Mouse (Mus musculus): ENCODE results near the gene Gsdmc4. TPM values are rescaled to one million over a fixed set of nuclear protein-coding genes. Genes with fewer than 3 reads are reported as not detected.
A peak's percentile ranks its signal among the peaks of the same experiment; 100 is the strongest.
"Not testable (repeated sequence)": the region's sequence is repeated elsewhere in the genome, so short reads cannot be mapped to it uniquely, and the experiment has no call there.

Gene Gsdmc4
- polyA plus RNA-seq, 1 experiment from 2014 or later: 0.61 TPM

DNA sequence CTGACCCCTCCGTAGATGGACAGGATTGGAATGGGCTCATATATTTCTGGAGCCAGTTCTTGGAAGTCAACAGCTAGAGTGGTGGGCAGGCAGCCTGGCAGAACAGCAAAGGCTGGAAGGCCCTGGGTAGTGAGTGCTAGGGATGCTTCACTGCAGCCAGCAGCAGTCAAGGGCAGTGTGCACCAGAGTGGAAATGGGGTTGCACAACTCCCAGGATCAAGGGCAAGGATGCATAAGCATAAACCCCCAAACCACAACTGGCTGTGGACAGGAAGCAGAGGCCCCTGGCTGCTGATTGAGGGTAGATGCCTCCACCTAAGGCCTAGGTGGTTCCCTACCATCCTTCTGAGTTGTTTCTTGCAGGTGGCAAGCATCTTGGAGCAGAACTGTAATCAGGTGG is 12.4 kb upstream of the Gsdmc4 start:
- no peaks in the 10 kb centered on the region for H3K4me1 ChIP-seq (replicated peaks; ENCODE audit: control insufficient read depth, insufficient read depth, low read length)
- 93% methylated on average over 1 of the region's 1 CpGs for WGBS
- no peak for ATAC-seq (replicated peaks; ENCODE audit: low FRiP score, low TSS enrichment, low read depth)

GRCm38 (mm10) chr15:63921618-63922017 is 9.5 kb upstream of the Gsdmc4 start:
- not testable (repeated sequence) for H3K4me2 ChIP-seq (ENCODE audit: low read length); H3K9ac ChIP-seq (ENCODE audit: low read length); H3K27me3 ChIP-seq (replicated peaks; ENCODE audit: control insufficient read depth, insufficient read depth, low read length); H3K4me1 ChIP-seq (replicated peaks; ENCODE audit: control insufficient read depth, insufficient read depth, low read length); H3K9me3 ChIP-seq (ENCODE audit: control insufficient read depth, low read length); H3K4me3 ChIP-seq (ENCODE audit: low read depth, low read length); DNase-seq (ENCODE audit: low spot score); H3K36me3 ChIP-seq (ENCODE audit: control insufficient read depth, insufficient read depth, low read length); H3K27ac ChIP-seq (ENCODE audit: low read depth)
- ATAC-seq (replicated peaks; ENCODE audit: low FRiP score, low TSS enrichment, low read depth): 0 out of 2 replicates have a peak, but pooled peaks have one; percentile 44
- WGBS: 31% methylated on average over 2 of the region's 5 CpGs

More for the DNA sequence above, 12.4 kb upstream of the Gsdmc4 start:
- no peak for DNase-seq (ENCODE audit: low spot score)
- peaks cover 8% of the 10 kb centered on the region; the same call in 1 of the 2 replicates for H3K36me3 ChIP-seq (ENCODE audit: control insufficient read depth, insufficient read depth, low read length)
- no peak overlapping the region for H3K9ac ChIP-seq (ENCODE audit: low read length)
- H3K27ac ChIP-seq (ENCODE audit: low read depth): no peak overlapping the region
- H3K4me3 ChIP-seq (ENCODE audit: low read depth, low read length): no peak overlapping the region
- H3K4me2 ChIP-seq (ENCODE audit: low read length): no peak overlapping the region
- H3K9me3 ChIP-seq (ENCODE audit: control insufficient read depth, low read length): no peaks in the 10 kb centered on the region
- H3K27me3 ChIP-seq (replicated peaks; ENCODE audit: control insufficient read depth, insufficient read depth, low read length): no peaks in the 10 kb centered on the region

DNA sequence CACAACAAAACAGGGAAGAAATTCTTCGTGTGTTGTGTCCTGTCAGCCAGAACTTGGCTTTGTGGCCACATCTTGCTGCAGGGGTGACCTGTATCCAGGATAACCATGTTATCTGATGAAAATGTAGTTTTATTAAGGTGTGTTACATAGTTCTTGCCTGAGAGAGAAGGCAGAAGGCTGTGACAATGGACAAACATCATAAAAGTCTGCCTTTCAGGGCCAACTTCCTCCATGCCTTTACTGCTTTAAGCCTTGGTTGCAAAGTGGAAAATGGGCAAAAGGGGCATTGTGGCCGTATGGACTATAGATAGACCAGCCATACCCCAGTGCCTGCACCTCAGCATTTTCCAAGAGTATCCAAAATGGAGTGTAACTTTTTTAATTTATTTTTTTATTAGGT is 7.6 kb upstream of the Gsdmc4 start:
- not testable (repeated sequence) for H3K27me3 ChIP-seq (replicated peaks; ENCODE audit: control insufficient read depth, insufficient read depth, low read length); H3K4me2 ChIP-seq (ENCODE audit: low read length); H3K36me3 ChIP-seq (ENCODE audit: control insufficient read depth, insufficient read depth, low read length); DNase-seq (ENCODE audit: low spot score); H3K4me1 ChIP-seq (replicated peaks; ENCODE audit: control insufficient read depth, insufficient read depth, low read length); H3K9ac ChIP-seq (ENCODE audit: low read length); H3K27ac ChIP-seq (ENCODE audit: low read depth); H3K4me3 ChIP-seq (ENCODE audit: low read depth, low read length); H3K9me3 ChIP-seq (ENCODE audit: control insufficient read depth, low read length)
- WGBS: 42% methylated on average over 1 of the region's 2 CpGs
- peak; percentile 52 for ATAC-seq (replicated peaks; ENCODE audit: low FRiP score, low TSS enrichment, low read depth)

DNA sequence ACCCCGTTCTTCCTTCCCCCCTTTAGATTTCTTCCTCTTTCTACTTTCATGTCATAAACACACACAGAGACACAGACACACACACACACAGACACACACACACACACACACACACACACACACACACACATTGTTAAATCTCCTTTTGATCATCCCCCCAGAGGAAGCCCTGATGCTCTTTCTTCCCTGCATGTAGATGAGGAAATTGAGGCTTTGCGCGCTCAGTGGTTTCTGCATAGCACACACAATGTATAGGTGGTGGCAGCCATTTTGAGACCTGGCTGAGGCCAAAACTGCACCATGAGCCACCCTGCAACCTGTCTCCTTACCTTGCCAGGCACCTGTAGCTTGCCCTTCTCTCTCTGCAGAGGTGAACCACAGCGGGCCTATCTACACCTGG is 4.5 kb upstream of the Gsdmc4 start:
- H3K27ac ChIP-seq (ENCODE audit: low read depth); H3K27me3 ChIP-seq (replicated peaks; ENCODE audit: control insufficient read depth, insufficient read depth, low read length); H3K9ac ChIP-seq (ENCODE audit: low read length); H3K4me1 ChIP-seq (replicated peaks; ENCODE audit: control insufficient read depth, insufficient read depth, low read length); H3K4me3 ChIP-seq (ENCODE audit: low read depth, low read length); H3K9me3 ChIP-seq (ENCODE audit: control insufficient read depth, low read length); ATAC-seq (replicated peaks; ENCODE audit: low FRiP score, low TSS enrichment, low read depth); DNase-seq (ENCODE audit: low spot score); H3K4me2 ChIP-seq (ENCODE audit: low read length); H3K36me3 ChIP-seq (ENCODE audit: control insufficient read depth, insufficient read depth, low read length): not testable (repeated sequence)
- 81% methylated on average over 3 of the region's 4 CpGs for WGBS

GRCm38 (mm10) chr15:63909896-63910295 is 2.2 kb downstream of the Gsdmc4 start:
- H3K4me1 ChIP-seq (replicated peaks; ENCODE audit: control insufficient read depth, insufficient read depth, low read length); H3K4me3 ChIP-seq (ENCODE audit: low read depth, low read length); H3K9ac ChIP-seq (ENCODE audit: low read length); DNase-seq (ENCODE audit: low spot score); H3K27ac ChIP-seq (ENCODE audit: low read depth); H3K27me3 ChIP-seq (replicated peaks; ENCODE audit: control insufficient read depth, insufficient read depth, low read length); H3K4me2 ChIP-seq (ENCODE audit: low read length); ATAC-seq (replicated peaks; ENCODE audit: low FRiP score, low TSS enrichment, low read depth); H3K9me3 ChIP-seq (ENCODE audit: control insufficient read depth, low read length); H3K36me3 ChIP-seq (ENCODE audit: control insufficient read depth, insufficient read depth, low read length): not testable (repeated sequence)

- not testable (repeated sequence) for H3K27me3 ChIP-seq (replicated peaks; ENCODE audit: control insufficient read depth, insufficient read depth, low read length); H3K4me3 ChIP-seq (ENCODE audit: low read depth, low read length)
- WGBS: 39% methylated on average over 9 of the region's 9 CpGs
Measured at GRCm38 (mm10) chr15:63895560-63896353, 16.3 kb downstream of the Gsdmc4 start.

GRCm38 (mm10) chr15:63888440-63888839 is 23.7 kb downstream of the Gsdmc4 start:
- not testable (repeated sequence) for H3K4me2 ChIP-seq (ENCODE audit: low read length); H3K4me1 ChIP-seq (replicated peaks; ENCODE audit: control insufficient read depth, insufficient read depth, low read length); H3K9me3 ChIP-seq (ENCODE audit: control insufficient read depth, low read length); DNase-seq (ENCODE audit: low spot score); H3K27me3 ChIP-seq (replicated peaks; ENCODE audit: control insufficient read depth, insufficient read depth, low read length); H3K27ac ChIP-seq (ENCODE audit: low read depth); H3K4me3 ChIP-seq (ENCODE audit: low read depth, low read length); ATAC-seq (replicated peaks; ENCODE audit: low FRiP score, low TSS enrichment, low read depth); H3K36me3 ChIP-seq (ENCODE audit: control insufficient read depth, insufficient read depth, low read length); H3K9ac ChIP-seq (ENCODE audit: low read length)
- WGBS: 68% methylated on average over 4 of the region's 5 CpGs

More at GRCm38 (mm10) chr15:63895560-63896353, 16.3 kb downstream of the Gsdmc4 start:
- H3K9ac ChIP-seq (ENCODE audit: low read length); H3K4me1 ChIP-seq (replicated peaks; ENCODE audit: control insufficient read depth, insufficient read depth, low read length); H3K4me2 ChIP-seq (ENCODE audit: low read length); H3K27ac ChIP-seq (ENCODE audit: low read depth); ATAC-seq (replicated peaks; ENCODE audit: low FRiP score, low TSS enrichment, low read depth); H3K36me3 ChIP-seq (ENCODE audit: control insufficient read depth, insufficient read depth, low read length); H3K9me3 ChIP-seq (ENCODE audit: control insufficient read depth, low read length): not testable (repeated sequence)
- peak; percentile 63 for DNase-seq (ENCODE audit: low spot score)

DNA sequence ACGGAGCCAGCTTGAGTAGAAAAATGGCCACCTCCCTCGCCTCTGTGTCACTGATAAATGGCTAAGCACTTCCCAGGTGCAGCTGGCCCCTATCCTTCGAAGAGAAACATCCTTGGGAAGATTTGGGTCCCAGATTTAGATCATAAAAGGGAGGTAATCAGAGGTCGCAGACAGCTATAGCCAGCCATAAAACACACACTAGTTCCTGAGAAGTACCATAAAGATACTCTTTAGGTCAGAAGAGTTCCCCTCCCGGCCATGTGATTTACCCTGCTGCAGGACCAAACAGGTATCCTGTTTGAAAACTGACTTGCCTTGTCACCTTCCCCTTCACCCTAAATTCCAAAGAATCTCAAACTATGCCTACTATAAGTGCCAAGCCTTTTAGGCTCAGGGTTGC is 24.1 kb downstream of the Gsdmc4 start:
- no CpG with 5 or more reads among the region's 5 CpGs for WGBS
- ATAC-seq (replicated peaks; ENCODE audit: low FRiP score, low TSS enrichment, low read depth); H3K36me3 ChIP-seq (ENCODE audit: control insufficient read depth, insufficient read depth, low read length); H3K4me1 ChIP-seq (replicated peaks; ENCODE audit: control insufficient read depth, insufficient read depth, low read length); H3K4me2 ChIP-seq (ENCODE audit: low read length); DNase-seq (ENCODE audit: low spot score); H3K9me3 ChIP-seq (ENCODE audit: control insufficient read depth, low read length); H3K27me3 ChIP-seq (replicated peaks; ENCODE audit: control insufficient read depth, insufficient read depth, low read length); H3K9ac ChIP-seq (ENCODE audit: low read length); H3K4me3 ChIP-seq (ENCODE audit: low read depth, low read length); H3K27ac ChIP-seq (ENCODE audit: low read depth): not testable (repeated sequence)

DNA sequence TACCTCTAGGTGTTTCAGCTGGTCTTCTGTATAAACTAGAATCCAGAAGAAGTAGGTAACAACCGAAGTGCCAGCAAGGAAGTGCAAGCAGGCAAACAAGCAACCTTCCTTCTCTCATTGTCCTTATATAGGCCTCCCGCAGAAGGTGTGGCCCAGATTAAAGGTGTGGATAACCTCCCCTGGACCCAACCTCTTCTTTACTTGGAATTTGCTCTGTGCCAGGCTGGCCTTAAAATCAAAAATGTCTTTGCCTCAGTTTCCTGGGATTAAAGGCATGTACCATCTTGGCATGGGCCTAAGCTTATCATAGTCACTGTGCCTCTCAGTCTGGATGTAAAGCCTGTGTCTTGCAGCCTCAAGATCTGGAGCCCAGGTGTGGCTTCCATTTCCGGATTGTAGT is 33.6 kb downstream of the Gsdmc4 start, which contains the start of gene Gsdmc3:
Gene Gsdmc3 (minus strand): TSS at position 101 of the 400 bp plus-strand sequence.
- not testable (repeated sequence) for DNase-seq (ENCODE audit: low spot score); H3K9me3 ChIP-seq (ENCODE audit: control insufficient read depth, low read length); ATAC-seq (replicated peaks; ENCODE audit: low FRiP score, low TSS enrichment, low read depth); H3K4me3 ChIP-seq (ENCODE audit: low read depth, low read length); H3K4me2 ChIP-seq (ENCODE audit: low read length); H3K27ac ChIP-seq (ENCODE audit: low read depth); H3K9ac ChIP-seq (ENCODE audit: low read length); H3K36me3 ChIP-seq (ENCODE audit: control insufficient read depth, insufficient read depth, low read length); H3K27me3 ChIP-seq (replicated peaks; ENCODE audit: control insufficient read depth, insufficient read depth, low read length); H3K4me1 ChIP-seq (replicated peaks; ENCODE audit: control insufficient read depth, insufficient read depth, low read length)
- 96% methylated on average over 1 of the region's 3 CpGs for WGBS

All from intestine, embryonic 14.5 days (tissue).